Mouse (Mus musculus) megakaryocyte, embryonic 14.5 days (primary cell): Measurements from ENCODE around the gene Trpc1.

ENCODE experiments used
- FLI1 ChIP-seq: IDR thresholded peaks from 2 replicates; pipeline ENCODE4 v1.6.1; 2012; ENCODE audit warnings: low read length, inconsistent platforms, mixed read lengths
- GATA1 ChIP-seq: IDR thresholded peaks from 3 replicates; pipeline ENCODE4 v1.6.1; 2012; ENCODE audit warnings: mixed read lengths, low read length, inconsistent platforms, borderline replicate concordance

DNA sequence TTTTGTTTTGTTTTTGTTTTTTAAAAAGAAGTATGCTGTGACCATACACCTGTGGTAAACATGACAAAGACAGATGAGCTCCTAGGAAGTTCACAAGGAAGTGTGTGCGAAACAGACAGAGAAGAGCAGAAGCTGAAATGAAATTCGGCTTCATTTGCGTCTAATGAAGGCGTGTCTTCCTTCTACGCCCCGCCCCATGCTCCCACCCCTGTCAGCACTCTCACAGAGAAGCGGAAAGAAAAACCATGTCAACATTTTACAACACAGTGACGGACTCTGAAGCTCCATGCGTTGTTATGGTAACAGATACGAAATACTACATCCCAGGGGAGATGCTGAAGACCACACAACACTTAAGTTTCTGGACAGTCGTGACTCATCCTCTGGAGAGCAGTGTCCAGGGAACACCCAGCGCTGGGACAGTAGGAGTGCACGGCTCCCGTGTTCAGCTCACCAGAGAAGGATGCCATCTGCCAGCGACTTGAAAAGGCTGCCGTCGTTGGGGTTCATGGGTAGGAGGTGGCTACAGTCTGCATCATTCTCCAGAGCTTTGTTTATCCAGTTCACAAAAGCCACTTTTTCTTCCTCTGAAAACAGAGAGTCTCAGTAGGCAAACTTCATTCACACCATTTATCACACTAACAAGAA is 33.6 kb upstream of the Trpc1 start:
- TF ChIP-seq GATA1 (no peak), FLI1 (no peak)
